Comparison of ENCODE assay signal across 10 mouse cellular contexts in genomic region chr15:89060811-89061460, GRCm38 (mm10). TPM values are rescaled to one million over a fixed set of nuclear protein-coding genes. Genes with fewer than 3 reads are reported as not detected.
A peak's percentile ranks its signal among the peaks of the same experiment; 100 is the strongest.
DNase-seq lines count a peak whose midpoint lies in the region; ATAC-seq and TF ChIP-seq lines count a peak whose summit lies in the region.
"Had no signal": no experiment of that assay in that cellular context is flagged by ENCODE, and none has a peak within 500 bp of the region (broad histone marks: within the 10 kb centered on the region; RNA-seq: fewer than 3 reads in every experiment).

No protein-coding gene starts in this region.

- TF ChIP-seq CTCF in thymus, adult 2 months (IDR thresholded peaks at IDR 0.05; ENCODE audit: borderline replicate concordance, control insufficient read depth, extremely low read depth, insufficient read depth, low read length, poor library complexity): no peak

- WGBS in limb, embryonic 12.5 days: 82% methylated on average over 12 of the region's 12 CpGs
- 84% methylated on average over 12 of the region's 12 CpGs for WGBS in limb, embryonic 10.5 days
- 85% methylated on average over 12 of the region's 12 CpGs for WGBS in embryonic facial prominence, embryonic 12.5 days
- WGBS in hindbrain, embryonic 12.5 days: 82% methylated on average over 12 of the region's 12 CpGs
- WGBS in neural tube, embryonic 13.5 days: 88% methylated on average over 12 of the region's 12 CpGs
- 94% methylated on average over 12 of the region's 12 CpGs for WGBS in thymus, adult 2 months

- peaks cover 87% of the 10 kb centered on the region for H3K27me3 ChIP-seq in limb, embryonic 12.5 days
- peaks cover 99% of the 10 kb centered on the region for H3K27me3 ChIP-seq in limb, embryonic 10.5 days (ENCODE audit: low read depth, poor library complexity, severe bottlenecking)
- peaks cover 58% of the 10 kb centered on the region for H3K27me3 ChIP-seq in embryonic facial prominence, embryonic 12.5 days
- H3K27me3 ChIP-seq in hindbrain, embryonic 12.5 days: peaks cover 49% of the 10 kb centered on the region
- H3K27me3 ChIP-seq in neural tube, embryonic 13.5 days: peaks cover 72% of the 10 kb centered on the region
- peaks cover 8% of the 10 kb centered on the region; the same call in 1 of the 2 replicates for H3K27me3 ChIP-seq in thymus, adult 2 months (ENCODE audit: control insufficient read depth, insufficient read depth, low read length)

- H3K4me2 ChIP-seq in limb, embryonic 12.5 days: peak overlapping the region; percentile 95; the same call in 1 of the 2 replicates
- no peak overlapping the region for H3K4me2 ChIP-seq in embryonic facial prominence, embryonic 12.5 days (replicated peaks)
- H3K4me2 ChIP-seq in hindbrain, embryonic 12.5 days (replicated peaks): peak overlapping the region; percentile 89
- peak overlapping the region; percentile 86 for H3K4me2 ChIP-seq in neural tube, embryonic 13.5 days

- H3K4me1 ChIP-seq in limb, embryonic 12.5 days (replicated peaks): peaks cover 5% of the 10 kb centered on the region
- H3K4me1 ChIP-seq in limb, embryonic 10.5 days: peaks cover 12% of the 10 kb centered on the region
- H3K4me1 ChIP-seq in embryonic facial prominence, embryonic 12.5 days: no peaks in the 10 kb centered on the region
- H3K4me1 ChIP-seq in hindbrain, embryonic 12.5 days: 0 out of 2 replicates have a peak, but pooled peaks cover 7% of the 10 kb centered on the region
- H3K4me1 ChIP-seq in neural tube, embryonic 13.5 days (replicated peaks): peaks cover 22% of the 10 kb centered on the region
- peaks cover 4% of the 10 kb centered on the region; the same call in 1 of the 2 replicates for H3K4me1 ChIP-seq in thymus, adult 2 months (replicated peaks; ENCODE audit: control insufficient read depth, insufficient read depth, low read length)

- no peak for DNase-seq in limb, embryonic 10.5 days (ENCODE audit: low spot score)
- no peak for DNase-seq in thymus, adult 2 months
- no peak for DNase-seq in gastrocnemius, adult 18-20 months (ENCODE audit: low spot score)
- DNase-seq: lung, postnatal 10 days had no signal

- H3K36me3 ChIP-seq in limb, embryonic 12.5 days: no peaks in the 10 kb centered on the region
- no peaks in the 10 kb centered on the region for H3K36me3 ChIP-seq in limb, embryonic 10.5 days
- H3K36me3 ChIP-seq in embryonic facial prominence, embryonic 12.5 days: no peaks in the 10 kb centered on the region
- H3K36me3 ChIP-seq in hindbrain, embryonic 12.5 days: no peaks in the 10 kb centered on the region
- H3K36me3 ChIP-seq in neural tube, embryonic 13.5 days: no peaks in the 10 kb centered on the region
- no peaks in the 10 kb centered on the region for H3K36me3 ChIP-seq in thymus, adult 2 months (ENCODE audit: control insufficient read depth, insufficient read depth, low read length)
- H3K36me3 ChIP-seq: G1E had no signal

- TF ChIP-seq POLR2A in thymus, adult 2 months (IDR thresholded peaks at IDR 0.05; ENCODE audit: control insufficient read depth, extremely low read depth, insufficient read depth, low read length, poor library complexity): no peak

- no peaks in the 10 kb centered on the region for H3K9me3 ChIP-seq in limb, embryonic 12.5 days
- H3K9me3 ChIP-seq in limb, embryonic 10.5 days (replicated peaks): no peaks in the 10 kb centered on the region
- H3K9me3 ChIP-seq in embryonic facial prominence, embryonic 12.5 days: no peaks in the 10 kb centered on the region
- no peaks in the 10 kb centered on the region for H3K9me3 ChIP-seq in hindbrain, embryonic 12.5 days (replicated peaks)
- no peaks in the 10 kb centered on the region for H3K9me3 ChIP-seq in neural tube, embryonic 13.5 days

- peak overlapping the region; percentile 75; the same call in 1 of the 2 replicates for H3K4me3 ChIP-seq in limb, embryonic 12.5 days (replicated peaks)
- H3K4me3 ChIP-seq in limb, embryonic 10.5 days: no peak overlapping the region
- H3K4me3 ChIP-seq in embryonic facial prominence, embryonic 12.5 days: 0 out of 2 replicates have a peak overlapping the region, but pooled peaks have one; percentile 72
- H3K4me3 ChIP-seq in hindbrain, embryonic 12.5 days: peak overlapping the region; percentile 7; the same call in 1 of the 2 replicates
- H3K4me3 ChIP-seq in neural tube, embryonic 13.5 days: peak overlapping the region; percentile 65
- no peak overlapping the region for H3K4me3 ChIP-seq in thymus, adult 2 months (ENCODE audit: control insufficient read depth, insufficient read depth, low read length)

- no peak overlapping the region for H3K27ac ChIP-seq in limb, embryonic 12.5 days
- no peak overlapping the region for H3K27ac ChIP-seq in limb, embryonic 10.5 days
- no peak overlapping the region for H3K27ac ChIP-seq in embryonic facial prominence, embryonic 12.5 days
- H3K27ac ChIP-seq in hindbrain, embryonic 12.5 days: no peak overlapping the region
- H3K27ac ChIP-seq in neural tube, embryonic 13.5 days (replicated peaks): no peak overlapping the region
- H3K27ac ChIP-seq in thymus, adult 2 months (ENCODE audit: control insufficient read depth, insufficient read depth, low read length): no peak overlapping the region

- ATAC-seq in limb, embryonic 12.5 days (ENCODE audit: insufficient number of reproducible peaks, insufficient read depth, low FRiP score, low TSS enrichment, low read depth): 0 out of 2 replicates have a peak, but pooled peaks have one; percentile 34
- ATAC-seq in embryonic facial prominence, embryonic 12.5 days (ENCODE audit: insufficient number of reproducible peaks, insufficient read depth, low FRiP score, low TSS enrichment): no peak
- 0 out of 2 replicates have a peak, but pooled peaks have one; percentile 19 for ATAC-seq in hindbrain, embryonic 12.5 days (ENCODE audit: low FRiP score)
- ATAC-seq in neural tube, embryonic 13.5 days (ENCODE audit: low read depth): peak; percentile 9; the same call in 1 of the 2 replicates

- H3K9ac ChIP-seq in limb, embryonic 12.5 days (replicated peaks): no peak overlapping the region
- no peak overlapping the region for H3K9ac ChIP-seq in embryonic facial prominence, embryonic 12.5 days
- peak overlapping the region; percentile 13; the same call in 1 of the 2 replicates for H3K9ac ChIP-seq in hindbrain, embryonic 12.5 days
- peak overlapping the region; percentile 80 for H3K9ac ChIP-seq in neural tube, embryonic 13.5 days

RNA-seq across cellular contexts. Expression of gene Panx2, which starts 1.4 kb away (rescaled TPM):
- 0.41 and 0.54 TPM in 2 replicates for polyA plus RNA-seq in limb, embryonic 12.5 days (2016; fragmentation: Nextera tagmentation; extraction: Ambion mirVana)
- polyA plus RNA-seq in limb, embryonic 10.5 days (2016; fragmentation: Nextera tagmentation; extraction: Ambion mirVana): 0.09 and 0.44 TPM in 2 replicates
- 0.45 and 0.46 TPM in 2 replicates for polyA plus RNA-seq in embryonic facial prominence, embryonic 12.5 days (2016; fragmentation: Nextera tagmentation; extraction: Ambion mirVana)
- polyA plus RNA-seq in hindbrain, embryonic 12.5 days (2016; fragmentation: Nextera tagmentation; extraction: Ambion mirVana): 2.0 and 2.1 TPM in 2 replicates
- 2.8 and 3.4 TPM in 2 replicates for polyA plus RNA-seq in neural tube, embryonic 13.5 days (2015; fragmentation: Nextera tagmentation; extraction: Ambion mirVana)
- 0.04 and 0.15 TPM in 2 replicates for polyA plus RNA-seq in thymus, adult 2 months (2012; rRNA removed)
- total RNA-seq in gastrocnemius, adult 18-20 months (2021): not detected
- total RNA-seq: hematopoietic stem cell, adult 5-6 weeks had no signal

RNA-seq across cellular contexts. Expression of gene Trabd, which starts 14.0 kb away (rescaled TPM):
- polyA plus RNA-seq in limb, embryonic 12.5 days (2016; fragmentation: Nextera tagmentation; extraction: Ambion mirVana): 48.6 and 48.7 TPM in 2 replicates
- 59.5 and 62.1 TPM in 2 replicates for polyA plus RNA-seq in limb, embryonic 10.5 days (2016; fragmentation: Nextera tagmentation; extraction: Ambion mirVana)
- 49.1 and 50.9 TPM in 2 replicates for polyA plus RNA-seq in embryonic facial prominence, embryonic 12.5 days (2016; fragmentation: Nextera tagmentation; extraction: Ambion mirVana)
- polyA plus RNA-seq in hindbrain, embryonic 12.5 days (2016; fragmentation: Nextera tagmentation; extraction: Ambion mirVana): 43.2 and 48.4 TPM in 2 replicates
- 39.6 and 46.8 TPM in 2 replicates for polyA plus RNA-seq in neural tube, embryonic 13.5 days (2015; fragmentation: Nextera tagmentation; extraction: Ambion mirVana)
- 81.2 and 86.3 TPM in 2 replicates for polyA plus RNA-seq in thymus, adult 2 months (2012; rRNA removed)
- 10 to 100 TPM; 31.6 to 36.1 TPM for total RNA-seq in gastrocnemius, adult 18-20 months (2021)

RNA-seq across cellular contexts. Expression of gene Selenoo, which starts 27.9 kb away (rescaled TPM):
- polyA plus RNA-seq in limb, embryonic 12.5 days (2016; fragmentation: Nextera tagmentation; extraction: Ambion mirVana): 19.2 and 21.1 TPM in 2 replicates
- polyA plus RNA-seq in limb, embryonic 10.5 days (2016; fragmentation: Nextera tagmentation; extraction: Ambion mirVana): 10.6 and 13.9 TPM in 2 replicates
- polyA plus RNA-seq in embryonic facial prominence, embryonic 12.5 days (2016; fragmentation: Nextera tagmentation; extraction: Ambion mirVana): 21.0 and 22.3 TPM in 2 replicates
- polyA plus RNA-seq in hindbrain, embryonic 12.5 days (2016; fragmentation: Nextera tagmentation; extraction: Ambion mirVana): 23.9 and 24.8 TPM in 2 replicates
- polyA plus RNA-seq in neural tube, embryonic 13.5 days (2015; fragmentation: Nextera tagmentation; extraction: Ambion mirVana): 21.0 and 21.9 TPM in 2 replicates
- 62.4 and 70.5 TPM in 2 replicates for polyA plus RNA-seq in thymus, adult 2 months (2012; rRNA removed)
- total RNA-seq in gastrocnemius, adult 18-20 months (2021): 10 to 100 TPM; 14.7 to 15.5 TPM

Comparison
In these comparisons a context has a peak if more than half of its experiments do, and no peak if none do; other contexts are left out.
1. H3K4me3 ChIP-seq: peak in limb, embryonic 12.5 days (single experiment), embryonic facial prominence, embryonic 12.5 days (single experiment), hindbrain, embryonic 12.5 days (single experiment) and neural tube, embryonic 13.5 days (single experiment); none in limb, embryonic 10.5 days (single experiment) and thymus, adult 2 months (single experiment).
2. H3K9ac ChIP-seq: peak in hindbrain, embryonic 12.5 days (single experiment) and neural tube, embryonic 13.5 days (single experiment); none in limb, embryonic 12.5 days (single experiment) and embryonic facial prominence, embryonic 12.5 days (single experiment).